Mouse (Mus musculus) erythroblast, adult 5-6 weeks (primary cell): ENCODE measurements at regions not wholly inside any gene's neighbourhood (a gene's known extent, or its start where the extent isn't known, plus 50 kb on each side); places are given as distances from the start of the nearest gene placed in this dataset.

Experiments
- ATAC-seq: replicated peaks from 2 replicates; pipeline ENCODE4 v1.8.0; 2016; ENCODE audit warnings: moderate number of reproducible peaks, mild to moderate bottlenecking, moderate TSS enrichment, inconsistent platforms; ENCODE audit not compliant: poor library complexity, low FRiP score, severe bottlenecking

- no peak for ATAC-seq
Measured at GRCm38 (mm10) chr14:71234276-71234675, 634.6 kb upstream of the Fam160b2 start.

GRCm38 (mm10) chr14:71231223-71231815, 631.7 kb upstream of the Fam160b2 start:
- no peak for ATAC-seq

GRCm38 (mm10) chr14:71230484-71231188, 631.0 kb upstream of the Fam160b2 start:
- ATAC-seq: no peak

GRCm38 (mm10) chr14:71229955-71230354, 630.3 kb upstream of the Fam160b2 start:
- peak; percentile 86 for ATAC-seq

- no peak for ATAC-seq
Measured at GRCm38 (mm10) chr14:71228894-71229446, 629.3 kb upstream of the Fam160b2 start.

- no peak; the same call in 1 of the 2 replicates for ATAC-seq
Measured at GRCm38 (mm10) chr14:71217041-71217440, 617.4 kb upstream of the Fam160b2 start.

GRCm38 (mm10) chr14:71211359-71211978, 611.8 kb upstream of the Fam160b2 start:
- no peak for ATAC-seq

GRCm38 (mm10) chr14:71203459-71203858, 603.8 kb upstream of the Fam160b2 start:
- ATAC-seq: no peak

- no peak for ATAC-seq
Measured at GRCm38 (mm10) chr14:71200917-71201316, 601.3 kb upstream of the Fam160b2 start.

GRCm38 (mm10) chr14:71199178-71199879, 599.7 kb upstream of the Fam160b2 start:
- no peak for ATAC-seq

- ATAC-seq: no peak
Measured at GRCm38 (mm10) chr14:71194219-71194618, 594.6 kb upstream of the Fam160b2 start.

- ATAC-seq: no peak
Measured at GRCm38 (mm10) chr14:71192486-71192885, 592.9 kb upstream of the Fam160b2 start.

- ATAC-seq: no peak
Measured at GRCm38 (mm10) chr14:71189360-71189759, 589.7 kb upstream of the Fam160b2 start.

GRCm38 (mm10) chr14:71177341-71177740, 577.7 kb upstream of the Fam160b2 start:
- ATAC-seq: no peak

- ATAC-seq: no peak
Measured at GRCm38 (mm10) chr14:71174175-71174574, 574.5 kb upstream of the Fam160b2 start.

- ATAC-seq: no peak
Measured at GRCm38 (mm10) chr14:71159556-71159955, 559.9 kb upstream of the Fam160b2 start.

GRCm38 (mm10) chr14:71142465-71142864, 542.8 kb upstream of the Fam160b2 start:
- ATAC-seq: no peak

- no peak for ATAC-seq
Measured at GRCm38 (mm10) chr14:71129771-71130211, 530.2 kb upstream of the Fam160b2 start.

- ATAC-seq: no peak
Measured at GRCm38 (mm10) chr14:71128495-71128894, 528.9 kb upstream of the Fam160b2 start.

- no peak for ATAC-seq
Measured at GRCm38 (mm10) chr14:71118681-71119080, 519.0 kb upstream of the Fam160b2 start.
